Mouse (Mus musculus) C2C12 (cell line): Measurements from ENCODE around the gene Usp36. TPM values are rescaled to one million over a fixed set of nuclear protein-coding genes. Genes with fewer than 3 reads are reported as not detected.

Source experiments
- H3K27me3 ChIP-seq: one replicate; pipeline ENCODE4 v1.6.1; 2011; ENCODE audit not compliant: control insufficient read depth, insufficient read depth, insufficient read length
- H3K36me3 ChIP-seq: one replicate; pipeline ENCODE4 v1.6.1; 2011; ENCODE audit not compliant: control insufficient read depth, insufficient read depth
- H3K4me3 ChIP-seq: one replicate; pipeline ENCODE4 v1.5.1; 2011; ENCODE audit warnings: mild to moderate bottlenecking, control low read depth; ENCODE audit not compliant: poor library complexity, insufficient read depth, severe bottlenecking
- H3K79me2 ChIP-seq: one replicate; pipeline ENCODE4 v1.6.1; 2011; ENCODE audit not compliant: control insufficient read depth, insufficient read depth
- H3K79me3 ChIP-seq: one replicate; pipeline ENCODE4 v1.6.1; 2011; ENCODE audit warnings: low read depth, control low read depth
- H3ac ChIP-seq: one replicate; pipeline ENCODE3; 2011; ENCODE audit warnings: low read depth; ENCODE audit not compliant: control insufficient read depth, insufficient read length
- CEBPB ChIP-seq: IDR thresholded peaks from one replicate; pipeline ENCODE4 v1.6.1; 2011; ENCODE audit warnings: low read depth, mild to moderate bottlenecking, control low read depth, moderate library complexity
- CTCF ChIP-seq: IDR thresholded peaks from one replicate; pipeline ENCODE4 v1.5.1; 2011; ENCODE audit not compliant: control insufficient read depth, insufficient read depth, insufficient read length
- FOSL1 ChIP-seq: IDR thresholded peaks from one replicate; pipeline ENCODE4 v1.8.0; 2011; ENCODE audit warnings: mild to moderate bottlenecking, low read length; ENCODE audit not compliant: poor library complexity, insufficient read depth, severe bottlenecking
- MAX ChIP-seq: IDR thresholded peaks from one replicate; pipeline ENCODE4 v1.6.1; 2011; ENCODE audit warnings: mild to moderate bottlenecking, control low read depth
- MYOD1 ChIP-seq: IDR thresholded peaks from one replicate; pipeline ENCODE4 v1.6.1; 2011; ENCODE audit warnings: low read depth; ENCODE audit not compliant: control insufficient read depth, insufficient read length
- MYOG ChIP-seq: IDR thresholded peaks from one replicate; pipeline ENCODE4 v1.6.1; 2011; ENCODE audit not compliant: control insufficient read depth, insufficient read length; ENCODE audit errors: extremely low read depth
- USF1 ChIP-seq: IDR thresholded peaks from one replicate; pipeline ENCODE4 v1.6.1; 2011; ENCODE audit warnings: low read depth, mild to moderate bottlenecking, control low read depth, moderate library complexity
- long read RNA-seq, 2 experiments: library from polyadenylated mRNA; unstranded; transcript quantifications; one replicate each; pipeline ENCODE4 v2.0.0; 2019 to 2020
- polyA plus RNA-seq: library from polyadenylated mRNA; unstranded; fragments of >200 nt; fragmentation: generic; extraction: Trizol; gene quantifications from one replicate; pipeline ENCODE4 v1.2.1, GENCODE M21; 2012; ENCODE audit warnings: missing spikeins

Gene Usp36
- 14.8 TPM for polyA plus RNA-seq
- long read RNA-seq, experiment 1, full-length matches to known transcripts: 1 of 7 reads
- long read RNA-seq, experiment 1, partial matches to known transcripts: 4 of 7 reads
- long read RNA-seq, experiment 1, other reads (novel, unspliced or antisense): 2 of 7 reads
- long read RNA-seq, experiment 2, full-length matches to known transcripts: 8 of 47 reads
- long read RNA-seq, experiment 2, partial matches to known transcripts: 18 of 47 reads
- long read RNA-seq, experiment 2, other reads (novel, unspliced or antisense): 21 of 47 reads

DNA sequence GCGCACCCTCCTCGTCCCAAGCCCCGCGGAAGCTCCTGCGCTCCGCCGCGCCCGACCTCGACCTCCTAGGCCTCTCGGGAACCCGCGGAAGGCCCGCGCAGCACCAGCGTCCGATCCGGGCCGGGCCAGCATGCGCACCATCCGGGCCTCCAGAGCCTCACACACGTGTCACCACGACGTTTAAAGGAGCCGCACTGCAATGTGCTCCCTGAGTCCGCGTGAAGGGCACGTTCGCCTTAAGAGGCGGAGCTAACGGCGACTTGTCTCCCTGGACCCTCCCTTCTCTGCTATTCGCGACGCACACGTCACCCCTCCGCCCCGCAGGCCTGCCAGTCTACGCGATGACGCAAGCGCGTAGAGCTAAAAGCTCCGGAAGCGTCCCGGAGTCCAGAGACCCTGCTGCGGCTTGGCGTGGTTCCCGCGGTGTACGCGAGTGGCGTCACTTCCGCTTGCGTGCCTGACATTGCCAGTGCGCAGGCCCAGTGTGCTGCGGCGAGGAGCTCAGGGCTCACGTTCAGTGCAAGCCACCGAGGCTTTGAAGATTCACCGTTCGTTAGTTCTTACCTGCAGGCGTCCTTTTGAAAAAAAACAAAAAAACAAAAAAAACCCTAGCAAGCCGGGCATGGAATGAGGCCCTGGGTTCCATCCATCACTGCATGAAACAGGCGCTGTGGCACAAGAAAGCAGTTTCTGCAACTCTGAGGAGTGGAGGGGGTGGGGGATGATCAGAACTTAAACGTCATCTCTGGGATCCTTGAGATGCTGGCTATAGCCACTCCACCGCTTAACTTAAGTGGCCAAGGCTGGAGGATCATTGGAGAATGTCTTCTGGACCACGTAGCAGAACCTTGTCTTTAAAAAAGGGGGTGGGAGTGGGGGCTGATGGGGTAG is at the start of gene Usp36:
Usp36 (minus strand) TSS at position 246 of the 891 bp plus-strand sequence.
- Histone ChIP-seq H3ac (peak within 1 kb of the TSS; percentile 95), H3K4me3 (peak within 1 kb of the TSS; percentile 98), H3K27me3 (no peaks in the 10 kb centered on the region), H3K36me3 (peaks cover 36% of the 10 kb centered on the region), H3K79me2 (peaks cover 47% of the 10 kb centered on the region), H3K79me3 (peaks cover 38% of the 10 kb centered on the region)
- peak; percentile 80 for TF ChIP-seq CEBPB
- no peak for TF ChIP-seq MYOD1
- peak; percentile 73 for TF ChIP-seq USF1
- TF ChIP-seq FOSL1: no peak
- TF ChIP-seq MAX: peak; percentile 95
- no peak for TF ChIP-seq MYOG
- no peak for TF ChIP-seq CTCF

DNA sequence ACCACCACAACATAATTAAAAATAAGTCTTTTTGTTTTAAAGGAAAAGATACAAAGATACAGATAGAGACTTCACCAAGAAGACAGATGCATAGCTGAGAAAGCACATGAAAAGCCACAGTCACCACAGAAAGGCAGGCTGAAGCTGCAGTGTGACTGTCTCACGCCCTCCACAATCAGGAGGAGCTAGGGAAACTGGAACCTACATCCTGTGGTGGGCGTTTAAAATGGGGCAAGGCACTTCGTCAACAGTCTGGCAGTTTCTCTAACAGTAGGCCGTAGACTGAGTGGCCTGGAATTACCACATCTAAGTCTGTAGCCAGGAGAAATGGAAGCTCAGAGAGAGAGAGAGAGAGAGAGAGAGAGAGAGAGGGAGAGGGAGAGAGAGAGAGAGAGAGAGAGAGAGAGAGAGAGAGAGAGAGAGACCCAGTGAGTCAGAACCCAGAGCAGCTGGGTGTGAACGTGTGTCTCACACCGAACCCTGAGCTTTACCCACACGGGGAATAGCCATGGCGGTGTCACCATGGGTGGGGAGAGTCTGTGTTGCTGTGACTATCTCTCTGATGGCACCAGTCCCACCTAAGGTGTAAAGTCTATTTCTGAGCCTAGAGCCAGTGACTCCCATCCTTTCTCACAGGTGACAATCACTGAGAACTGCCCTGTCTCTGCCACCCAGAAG is 47.6 kb upstream of the Usp36 start:
- H3ac ChIP-seq: no peak overlapping the region
- peaks cover 63% of the 10 kb centered on the region for H3K36me3 ChIP-seq
- no peaks in the 10 kb centered on the region for H3K27me3 ChIP-seq
- H3K4me3 ChIP-seq: no peak overlapping the region
- TF ChIP-seq CTCF (no peak), MAX (peak; percentile 50), MYOD1 (peak; percentile 44), USF1 (no peak)
- H3K79me3 ChIP-seq: peaks cover 84% of the 10 kb centered on the region
- H3K79me2 ChIP-seq: peaks cover 100% of the 10 kb centered on the region

DNA sequence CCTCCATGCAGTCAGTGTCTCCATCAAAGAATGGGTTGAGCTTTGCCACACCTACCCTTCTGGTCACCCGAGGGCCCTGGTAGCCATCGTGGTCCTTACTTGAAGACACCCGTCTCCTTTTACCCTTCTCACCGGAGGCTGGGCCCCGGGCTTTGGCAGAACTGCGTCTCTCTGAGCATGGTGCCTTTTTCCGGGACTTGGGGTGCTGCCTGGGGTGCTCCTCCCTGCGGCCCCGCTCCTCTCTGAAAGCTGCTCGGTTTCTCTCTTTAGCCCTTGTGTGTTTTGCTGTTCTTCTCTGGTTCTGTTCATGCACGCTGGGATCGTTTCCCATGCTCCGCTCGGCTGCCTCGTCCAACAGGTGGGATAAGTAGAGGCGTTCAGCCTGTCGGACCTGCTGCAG is 43.4 kb upstream of the Usp36 start:
- Histone ChIP-seq H3ac (no peak overlapping the region), H3K79me3 (peaks cover 82% of the 10 kb centered on the region), H3K79me2 (peaks cover 100% of the 10 kb centered on the region), H3K4me3 (no peak overlapping the region), H3K36me3 (peaks cover 53% of the 10 kb centered on the region), H3K27me3 (no peaks in the 10 kb centered on the region)
- no peak for TF ChIP-seq MYOD1
- no peak for TF ChIP-seq CEBPB
- TF ChIP-seq MYOG: no peak

DNA sequence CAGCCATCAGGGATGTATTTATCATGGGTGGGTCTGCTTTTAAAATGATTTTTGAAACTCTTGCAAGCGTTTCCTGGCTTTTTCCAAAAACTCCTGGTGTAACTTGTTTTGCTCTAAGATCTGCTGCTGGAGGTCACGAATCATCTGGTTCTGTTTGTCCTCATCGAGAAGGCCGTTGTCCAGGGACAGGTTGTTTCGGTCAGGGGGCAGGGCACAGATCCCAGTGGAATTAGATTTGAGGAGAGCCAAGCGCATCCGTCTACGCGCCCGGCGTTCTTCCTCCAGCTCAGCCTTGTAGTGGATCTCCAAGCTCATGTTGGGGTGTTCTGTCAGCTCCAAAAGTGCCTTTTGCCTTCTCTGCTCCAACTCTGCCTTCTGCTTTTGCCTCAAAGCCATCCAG is 42.3 kb upstream of the Usp36 start:
- H3K36me3 ChIP-seq: peaks cover 49% of the 10 kb centered on the region
- no peak overlapping the region for H3K4me3 ChIP-seq
- TF ChIP-seq CEBPB (no peak), MYOD1 (no peak), FOSL1 (no peak), USF1 (no peak), CTCF (no peak), MAX (no peak), MYOG (no peak)
- no peaks in the 10 kb centered on the region for H3K27me3 ChIP-seq
- H3K79me3 ChIP-seq: peaks cover 74% of the 10 kb centered on the region
- H3K79me2 ChIP-seq: peaks cover 96% of the 10 kb centered on the region
- H3ac ChIP-seq: no peak overlapping the region

DNA sequence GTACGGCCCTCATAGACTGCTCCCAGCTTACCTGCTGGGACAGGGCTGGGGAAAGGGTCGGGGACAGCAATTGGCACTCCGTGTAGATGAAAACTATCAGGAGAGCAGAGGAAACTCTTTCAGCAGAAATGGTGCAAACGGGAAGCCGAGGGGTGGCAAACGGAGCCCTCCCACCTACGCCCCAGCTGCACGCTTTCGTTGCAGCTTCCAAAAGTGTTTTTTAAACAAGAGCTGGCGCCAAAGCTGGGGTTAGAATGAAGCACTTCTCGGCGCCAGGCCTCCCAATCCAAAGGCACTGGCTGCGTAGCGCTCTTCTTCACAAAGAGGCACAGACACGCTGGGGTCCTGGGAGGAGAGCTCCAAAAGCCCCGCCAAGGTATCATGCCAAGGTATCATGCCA is 40.7 kb upstream of the Usp36 start:
- peaks cover 71% of the 10 kb centered on the region for H3K79me3 ChIP-seq
- H3K79me2 ChIP-seq: peaks cover 93% of the 10 kb centered on the region
- no peak overlapping the region for H3K4me3 ChIP-seq
- H3K36me3 ChIP-seq: peaks cover 57% of the 10 kb centered on the region
- TF ChIP-seq MAX (no peak), CEBPB (no peak), CTCF (no peak), MYOG (no peak), MYOD1 (no peak), FOSL1 (no peak), USF1 (no peak)
- H3ac ChIP-seq: no peak overlapping the region
- H3K27me3 ChIP-seq: no peaks in the 10 kb centered on the region
